Mouse (Mus musculus): Measurements from ENCODE around the gene Wdr53. TPM values are rescaled to one million over a fixed set of nuclear protein-coding genes. Genes with fewer than 3 reads are reported as not detected.

The Wdr53 gene
- 15.1 and 16.3 TPM in 2 replicates for total RNA-seq (2021)
- long read RNA-seq, transcript Wdr53-203 (3 exons, 832 nt), result major isoform, 12 of 16 reads
- long read RNA-seq, partial matches to known transcripts, result 1 of 16 reads
- long read RNA-seq, other reads (novel, unspliced or antisense), result 0 of 16 reads

DNA sequence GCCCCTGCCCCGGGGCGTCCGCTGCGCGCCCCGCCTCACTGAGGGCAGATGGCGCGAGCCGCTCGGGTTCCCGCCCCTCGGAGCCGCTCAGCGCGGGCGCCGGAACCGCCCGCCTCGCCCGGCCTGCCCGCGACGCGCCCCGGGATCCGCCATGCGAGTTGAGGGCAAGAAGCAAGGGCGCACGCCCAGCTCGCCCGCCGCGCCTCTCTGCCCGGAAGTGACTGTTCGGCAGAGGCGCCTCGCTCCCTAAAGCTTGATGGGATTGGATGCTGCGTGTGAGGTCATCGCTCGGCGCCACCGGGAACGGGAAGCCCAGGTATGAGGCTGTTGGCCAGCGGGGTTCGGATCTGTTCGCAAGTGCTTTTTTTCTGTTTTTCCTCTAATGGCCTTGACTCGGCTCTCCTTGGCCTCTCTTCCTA lies at the start of gene Wdr53, which contains the start of gene Fbxo45:
Wdr53 (plus strand) TSS at position 276 of the 419 bp plus-strand sequence.
Fbxo45 (minus strand) TSS at position 207 of the 419 bp plus-strand sequence.
- DNase-seq, result peak; percentile 97

GRCm38 (mm10) chr16:32200256-32201003 lies 46.6 kb upstream of the Wdr53 start:
- DNase-seq, result peak; percentile 28

GRCm38 (mm10) chr16:32201004-32201325 lies 46.1 kb upstream of the Wdr53 start:
- no peak for DNase-seq

DNA sequence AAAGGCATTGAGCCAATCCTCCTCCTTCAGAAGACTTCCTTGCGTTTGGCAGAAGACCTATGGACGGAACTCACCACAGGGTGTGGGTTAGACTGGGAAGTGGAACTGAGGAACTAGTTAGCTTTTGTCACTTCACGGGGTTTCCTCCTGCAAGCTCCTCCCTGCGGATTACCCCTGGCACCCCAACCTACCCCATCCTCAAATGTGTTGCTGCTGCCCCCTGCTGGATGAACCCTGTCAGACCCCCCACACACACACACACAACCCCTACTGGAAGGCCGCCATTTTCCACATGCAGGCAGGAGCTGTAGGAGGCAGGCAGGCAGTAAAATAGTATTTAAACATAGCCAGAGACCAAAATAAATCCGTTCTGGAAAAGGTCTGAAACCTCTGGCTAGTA lies 44.3 kb upstream of the Wdr53 start:
- peak; percentile 78 for DNase-seq

DNA sequence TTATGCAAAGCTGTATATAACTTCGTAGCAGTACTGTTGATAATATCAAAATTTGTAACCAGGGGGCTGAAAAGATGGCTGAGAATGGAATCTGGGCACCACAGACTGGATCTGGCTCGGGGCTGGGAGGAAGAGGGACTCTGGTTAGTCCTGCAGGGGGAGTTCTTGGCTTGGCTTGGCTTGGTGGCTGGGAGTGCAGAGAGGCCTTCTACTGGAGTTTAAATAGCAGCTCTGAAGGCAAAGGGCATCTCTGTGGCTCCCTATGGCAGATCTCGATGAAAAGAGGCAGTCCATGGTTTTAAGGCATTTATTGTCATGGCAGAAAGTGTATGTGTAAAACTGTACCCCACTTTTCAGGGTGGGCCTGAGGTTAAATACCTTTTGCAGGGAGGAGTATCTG lies 42.1 kb upstream of the Wdr53 start:
- peak; percentile 31 for DNase-seq

DNA sequence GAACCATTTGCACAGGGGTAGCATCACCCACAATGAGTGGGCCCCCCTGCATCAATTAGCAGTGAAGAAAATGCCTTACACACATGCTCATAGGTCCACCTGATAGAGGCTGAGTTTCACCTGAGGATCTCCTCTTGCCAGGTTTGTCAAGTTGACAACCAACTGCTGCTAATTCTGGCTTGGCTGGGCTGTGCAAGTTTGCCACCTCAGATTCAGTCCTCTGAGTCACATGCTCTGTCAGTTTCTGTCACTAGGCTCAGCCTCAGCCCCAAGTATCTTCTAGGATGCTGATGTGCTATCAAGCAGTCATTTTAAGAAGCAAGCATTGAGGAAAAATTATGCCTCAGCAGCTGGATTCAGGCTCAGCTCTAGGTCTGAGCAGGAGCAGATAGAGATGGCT lies 32.9 kb upstream of the Wdr53 start:
- no peak for DNase-seq

GRCm38 (mm10) chr16:32214804-32215576 lies 32.0 kb upstream of the Wdr53 start:
- DNase-seq, result no peak

GRCm38 (mm10) chr16:32221803-32222202 lies 25.2 kb upstream of the Wdr53 start:
- DNase-seq, result no peak

GRCm38 (mm10) chr16:32222399-32222798 lies 24.6 kb upstream of the Wdr53 start:
- DNase-seq, result no peak

GRCm38 (mm10) chr16:32232050-32232449 lies 15.0 kb upstream of the Wdr53 start:
- peak; percentile 45 for DNase-seq

DNA sequence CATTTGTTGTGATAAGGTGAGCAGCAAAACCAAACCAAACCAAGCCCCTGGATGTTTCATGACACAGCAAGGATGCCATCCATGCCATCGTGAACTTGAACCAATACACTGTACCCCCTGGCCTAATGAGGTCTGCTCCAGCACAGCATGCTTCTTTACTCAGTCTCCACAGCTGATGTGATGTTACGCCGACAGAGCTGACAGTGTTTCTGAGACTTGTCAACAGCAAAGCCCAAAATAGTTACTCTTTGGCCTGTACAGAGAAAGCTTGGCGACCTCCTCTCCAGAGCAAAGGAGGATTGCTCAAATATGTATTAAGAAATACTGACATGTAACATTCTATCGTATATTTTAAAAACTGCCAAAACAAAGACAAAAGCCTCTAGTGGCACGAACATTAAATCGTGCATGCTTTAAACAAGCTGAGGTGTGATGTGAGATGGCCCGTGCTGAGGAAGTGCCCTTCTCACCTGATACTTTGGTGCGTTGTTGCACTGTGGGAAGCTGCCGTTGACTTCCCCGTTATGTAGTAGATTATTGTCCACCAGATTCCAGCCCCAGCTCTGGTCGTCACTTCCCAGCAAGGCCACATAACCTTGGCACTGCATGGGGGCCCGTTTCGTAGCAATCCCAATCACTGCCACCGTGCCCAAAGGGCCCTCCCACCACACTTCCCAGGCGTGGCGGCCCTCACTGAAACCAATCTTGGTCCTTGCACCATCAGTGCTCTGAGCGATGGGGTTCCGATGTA lies 8.9 kb upstream of the Wdr53 start:
- peak; percentile 22 for DNase-seq

- no peak for DNase-seq
Observed at GRCm38 (mm10) chr16:32239428-32240312, 7.4 kb upstream of the Wdr53 start.

- DNase-seq, result no peak
Observed at GRCm38 (mm10) chr16:32243901-32244300, 3.1 kb upstream of the Wdr53 start.

GRCm38 (mm10) chr16:32246351-32246791 lies 656 bp upstream of the Wdr53 start:
- DNase-seq, result peak; percentile 56

GRCm38 (mm10) chr16:32264225-32264624 lies 17.2 kb downstream of the Wdr53 start:
- peak; percentile 19 for DNase-seq

- DNase-seq, result no peak
Observed at GRCm38 (mm10) chr16:32271291-32271690, 24.3 kb downstream of the Wdr53 start, which contains the start of gene Smco1. Gene Smco1, plus strand, starts transcription at chr16:32271468.

DNA sequence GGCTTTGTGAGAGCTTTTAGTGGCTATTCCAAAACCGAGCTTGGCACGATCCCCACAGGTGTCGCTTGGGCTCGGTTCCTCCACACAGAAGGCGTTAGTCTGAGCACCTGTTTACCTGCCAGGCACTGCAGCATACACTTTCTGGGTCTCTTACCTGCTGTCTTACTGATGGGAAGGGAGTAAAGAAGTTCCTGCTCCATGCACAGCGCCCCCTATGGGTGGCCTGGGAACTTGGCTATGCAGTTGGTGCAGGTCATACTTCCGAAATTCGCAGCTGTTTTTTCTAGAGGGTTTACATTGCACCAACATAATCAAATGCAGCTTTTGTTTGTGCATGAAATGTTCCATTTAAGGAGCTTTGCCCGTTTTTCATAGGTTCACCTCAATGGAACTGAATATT lies 26.3 kb downstream of the Wdr53 start:
- DNase-seq, result peak; percentile 5

DNA sequence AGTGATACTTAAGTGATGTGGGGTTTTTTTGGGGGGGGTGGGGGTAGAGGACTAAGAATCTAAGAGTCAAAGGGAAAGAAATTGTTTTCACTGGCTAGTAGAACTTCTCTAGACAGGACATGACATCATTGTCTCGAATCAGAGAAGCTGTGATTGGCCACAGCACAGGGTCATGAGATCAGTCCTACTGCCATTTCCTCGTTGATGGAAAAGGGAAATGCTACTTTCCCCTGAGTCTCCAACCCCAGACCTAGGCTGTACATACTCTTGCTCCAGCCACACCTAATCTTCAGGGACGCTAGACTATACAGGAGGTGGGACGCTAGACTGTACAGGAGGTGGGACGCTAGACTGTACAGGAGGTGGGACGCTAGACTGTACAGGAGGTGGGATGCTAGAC lies 28.0 kb downstream of the Wdr53 start:
- DNase-seq, result no peak

DNA sequence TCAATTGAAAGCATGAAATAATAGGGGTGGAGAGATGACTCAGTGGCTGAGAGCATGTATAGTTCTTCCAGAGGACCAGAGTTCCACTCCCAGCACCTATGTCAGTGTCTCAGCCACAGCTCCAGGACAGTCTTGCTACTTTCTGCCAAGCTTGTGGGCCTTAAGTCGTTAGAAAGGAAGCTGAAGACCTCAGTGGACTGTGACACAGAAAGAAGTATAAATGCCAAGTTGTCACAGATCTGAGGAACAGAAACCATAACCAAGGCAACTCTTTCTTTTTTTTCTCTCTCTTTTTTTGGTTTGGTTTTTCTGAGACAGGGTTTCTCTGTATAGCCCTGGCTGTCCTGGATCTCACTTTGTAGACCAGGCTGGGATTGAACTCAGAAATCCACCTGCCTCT lies 28.8 kb downstream of the Wdr53 start:
- no peak for DNase-seq

GRCm38 (mm10) chr16:32277308-32278256 lies 30.6 kb downstream of the Wdr53 start, which contains the start of gene Rnf168:
Gene Rnf168, plus strand, starts transcription at chr16:32277459.
- peak; percentile 91 for DNase-seq

Measured in adrenal gland, postnatal 25 days (tissue).